Mouse (Mus musculus): ENCODE measurements around the gene Ssxb6. TPM values are rescaled to one million over a fixed set of nuclear protein-coding genes. Genes with fewer than 3 reads are reported as not detected.
"Not testable (repeated sequence)": the region's sequence is repeated elsewhere in the genome, so short reads cannot be mapped to it uniquely, and the experiment has no call there.

The Ssxb6 gene
- not detected in 2 replicates for polyA plus RNA-seq (2012; rRNA removed)

GRCm38 (mm10) chrX:8548155-8548554 lies at the start of gene Ssxb6:
Gene Ssxb6 (minus strand): TSS chrX:8548255.
- DNase-seq (ENCODE audit: low read depth), result not testable (repeated sequence)

GRCm38 (mm10) chrX:8591716-8592115 lies 43.7 kb upstream of the Ssxb6 start, which contains the start of gene Ssxb3:
Gene Ssxb3 (minus strand): TSS chrX:8591816.
- not testable (repeated sequence) for DNase-seq (ENCODE audit: low read depth)

GRCm38 (mm10) chrX:8524854-8525253 lies 23.2 kb downstream of the Ssxb6 start, which contains the start of gene Gm14459:
Gene Gm14459 (minus strand): TSS chrX:8524954.
- no peak for DNase-seq (ENCODE audit: low read depth)
- no peak for TF ChIP-seq CTCF (IDR thresholded peaks at IDR 0.05; ENCODE audit: borderline replicate concordance, extremely low read depth, insufficient read depth, insufficient read length)
- TF ChIP-seq POLR2A (IDR thresholded peaks at IDR 0.05; ENCODE audit: borderline replicate concordance, extremely low read depth, insufficient read depth, insufficient read length, poor library complexity, severe bottlenecking), result no peak

Other genes with a start within 250 kb of the Ssxb6 start
- not detected in 2 replicates for gene Ssxb10, start 220.8 kb downstream of the Ssxb6 start, polyA plus RNA-seq (2012; rRNA removed)
- not detected in 2 replicates for gene Ssxb9, start 181.3 kb downstream of the Ssxb6 start, polyA plus RNA-seq (2012; rRNA removed)
- not detected in 2 replicates for gene Ssxb1, start 134.9 kb downstream of the Ssxb6 start, polyA plus RNA-seq (2012; rRNA removed)
- gene Ssxb2, start 86.5 kb downstream of the Ssxb6 start, polyA plus RNA-seq (2012; rRNA removed), result not detected in 2 replicates
- not detected in 2 replicates for gene Gm14459, start 23.3 kb downstream of the Ssxb6 start, polyA plus RNA-seq (2012; rRNA removed)
- gene Ssxb3, start 43.6 kb upstream of the Ssxb6 start, polyA plus RNA-seq (2012; rRNA removed), result not detected in 2 replicates
- gene Ssxb8, start 142.6 kb upstream of the Ssxb6 start, polyA plus RNA-seq (2012; rRNA removed), result not detected in 2 replicates
- gene Ssx9, start 200.2 kb upstream of the Ssxb6 start, polyA plus RNA-seq (2012; rRNA removed), result not detected in 2 replicates